ENCODE assay signal across 8 mouse cellular contexts in genomic region chr9:43105664-43106361, GRCm38 (mm10). TPM values are rescaled to one million over a fixed set of nuclear protein-coding genes. Genes with fewer than 3 reads are reported as not detected.
DNase-seq lines count a peak whose midpoint lies in the region; ATAC-seq lines count a peak whose summit lies in the region.

No protein-coding gene starts in this region.

- H3K9me3 ChIP-seq in embryonic facial prominence, embryonic 12.5 days: no peaks in the 10 kb centered on the region
- H3K9me3 ChIP-seq in limb, embryonic 10.5 days (replicated peaks): no peaks in the 10 kb centered on the region
- no peaks in the 10 kb centered on the region for H3K9me3 ChIP-seq in midbrain, embryonic 12.5 days

- peak; percentile 76 for ATAC-seq in embryonic facial prominence, embryonic 12.5 days (ENCODE audit: insufficient number of reproducible peaks, insufficient read depth, low FRiP score, low TSS enrichment)
- ATAC-seq in midbrain, embryonic 12.5 days (ENCODE audit: low FRiP score, low read depth): peak; percentile 87

- WGBS in embryonic facial prominence, embryonic 12.5 days: under 1% methylated on average over 88 of the region's 91 CpGs
- 1% methylated on average over 91 of the region's 91 CpGs for WGBS in limb, embryonic 10.5 days
- under 1% methylated on average over 72 of the region's 91 CpGs for WGBS in midbrain, embryonic 12.5 days

- H3K36me3 ChIP-seq in embryonic facial prominence, embryonic 12.5 days: peaks cover 7% of the 10 kb centered on the region; the same call in 1 of the 2 replicates
- H3K36me3 ChIP-seq in limb, embryonic 10.5 days: peaks cover 15% of the 10 kb centered on the region
- H3K36me3 ChIP-seq in midbrain, embryonic 12.5 days: peaks cover 7% of the 10 kb centered on the region; the same call in 1 of the 2 replicates

- peak overlapping the region; percentile 87 for H3K4me3 ChIP-seq in embryonic facial prominence, embryonic 12.5 days
- H3K4me3 ChIP-seq in limb, embryonic 10.5 days: peak overlapping the region; percentile 93
- peak overlapping the region; percentile 95 for H3K4me3 ChIP-seq in midbrain, embryonic 12.5 days

- no peaks in the 10 kb centered on the region for H3K27me3 ChIP-seq in embryonic facial prominence, embryonic 12.5 days
- no peaks in the 10 kb centered on the region for H3K27me3 ChIP-seq in limb, embryonic 10.5 days (ENCODE audit: low read depth, poor library complexity, severe bottlenecking)
- no peaks in the 10 kb centered on the region for H3K27me3 ChIP-seq in midbrain, embryonic 12.5 days

- H3K27ac ChIP-seq in embryonic facial prominence, embryonic 12.5 days: peak overlapping the region; percentile 92
- H3K27ac ChIP-seq in limb, embryonic 10.5 days: peak overlapping the region; percentile 96
- H3K27ac ChIP-seq in midbrain, embryonic 12.5 days (replicated peaks): peak overlapping the region; percentile 88

- H3K4me1 ChIP-seq in embryonic facial prominence, embryonic 12.5 days: peaks cover 21% of the 10 kb centered on the region
- peaks cover 34% of the 10 kb centered on the region for H3K4me1 ChIP-seq in limb, embryonic 10.5 days
- H3K4me1 ChIP-seq in midbrain, embryonic 12.5 days: peaks cover 33% of the 10 kb centered on the region

- DNase-seq in 3134 (ENCODE audit: extremely low read depth, insufficient read length, low spot score): peak; percentile 93
- DNase-seq in adrenal gland, postnatal 25 days: peak; percentile 95
- peak; percentile 100 for DNase-seq in heart, adult 11 months
- DNase-seq in kidney, adult 11 months: peak; percentile 92
- peak; percentile 95 for DNase-seq in limb, embryonic 10.5 days (ENCODE audit: low spot score)
- peak; percentile 70 to 80 for DNase-seq in spleen, adult 18-20 months

- H3K9ac ChIP-seq in embryonic facial prominence, embryonic 12.5 days: peak overlapping the region; percentile 95
- H3K9ac ChIP-seq in midbrain, embryonic 12.5 days (replicated peaks): peak overlapping the region; percentile 93

- peak overlapping the region; percentile 80 for H3K4me2 ChIP-seq in embryonic facial prominence, embryonic 12.5 days (replicated peaks)
- peak overlapping the region; percentile 74 for H3K4me2 ChIP-seq in midbrain, embryonic 12.5 days (replicated peaks)

RNA-seq across cellular contexts. Expression of gene Arhgef12, which starts 1.2 kb away (rescaled TPM):
- total RNA-seq in adrenal gland, postnatal 25 days (2021): 137 and 142 TPM in 2 replicates
- 17.0 and 19.7 TPM in 2 replicates for polyA plus RNA-seq in embryonic facial prominence, embryonic 12.5 days (2016; fragmentation: Nextera tagmentation; extraction: Ambion mirVana)
- polyA plus RNA-seq in limb, embryonic 10.5 days (2016; fragmentation: Nextera tagmentation; extraction: Ambion mirVana): 9.0 and 9.3 TPM in 2 replicates
- polyA plus RNA-seq in midbrain, embryonic 12.5 days (2016; fragmentation: Nextera tagmentation; extraction: Ambion mirVana): 16.6 and 17.4 TPM in 2 replicates

RNA-seq across cellular contexts. Expression of gene Tmem136, which starts 10.6 kb away (rescaled TPM):
- 4.4 and 5.7 TPM in 2 replicates for total RNA-seq in adrenal gland, postnatal 25 days (2021)
- 10.0 and 11.2 TPM in 2 replicates for polyA plus RNA-seq in embryonic facial prominence, embryonic 12.5 days (2016; fragmentation: Nextera tagmentation; extraction: Ambion mirVana)
- polyA plus RNA-seq in limb, embryonic 10.5 days (2016; fragmentation: Nextera tagmentation; extraction: Ambion mirVana): 8.9 and 9.9 TPM in 2 replicates
- polyA plus RNA-seq in midbrain, embryonic 12.5 days (2016; fragmentation: Nextera tagmentation; extraction: Ambion mirVana): 11.0 and 13.0 TPM in 2 replicates

Comparison
In these comparisons a context has a peak if more than half of its experiments do, and no peak if none do; other contexts are left out.
1. Peak in every context shown above with its lines: DNase-seq, ATAC-seq, H3K4me3 ChIP-seq and H3K27ac ChIP-seq.